Mouse (Mus musculus) cerebellum, adult 11 months (tissue): ENCODE data around the gene Pdf.

ENCODE experiments used
- DNase-seq: peaks from one replicate; pipeline ENCODE4 v3.0.0; 2022

Pdf gene

GRCm38 (mm10) chr8:107048061-107048941 is at the start of gene Pdf:
TSS of gene Pdf (minus strand) at chr8:107048614.
- DNase-seq = peak; percentile 78

- peak; percentile 96 for DNase-seq
Observed at GRCm38 (mm10) chr8:107096366-107097036, 48.1 kb upstream of the Pdf start, which contains the start of gene Terf2. TSS of gene Terf2 (minus strand) at chr8:107096547.

- DNase-seq = no peak
Observed at GRCm38 (mm10) chr8:107095717-107096365, 47.4 kb upstream of the Pdf start.

- no peak for DNase-seq
Observed at GRCm38 (mm10) chr8:107090531-107090930, 42.1 kb upstream of the Pdf start.

GRCm38 (mm10) chr8:107088526-107089063 is 40.2 kb upstream of the Pdf start:
- DNase-seq = no peak

- DNase-seq = no peak
Observed at GRCm38 (mm10) chr8:107086018-107086417, 37.6 kb upstream of the Pdf start.

GRCm38 (mm10) chr8:107085358-107085757 is 36.9 kb upstream of the Pdf start:
- no peak for DNase-seq

GRCm38 (mm10) chr8:107076239-107076888 is 27.9 kb upstream of the Pdf start:
- no peak for DNase-seq

GRCm38 (mm10) chr8:107074128-107074527 is 25.7 kb upstream of the Pdf start:
- DNase-seq = no peak

GRCm38 (mm10) chr8:107073706-107074105 is 25.3 kb upstream of the Pdf start:
- DNase-seq = no peak

- no peak for DNase-seq
Observed at GRCm38 (mm10) chr8:107065511-107066496, 17.4 kb upstream of the Pdf start, which contains the start of gene Tmed6. TSS of gene Tmed6 (minus strand) at chr8:107065644.

- DNase-seq = no peak
Observed at GRCm38 (mm10) chr8:107062613-107063012, 14.2 kb upstream of the Pdf start.

GRCm38 (mm10) chr8:107056973-107057369 is 8.6 kb upstream of the Pdf start:
- DNase-seq = no peak

GRCm38 (mm10) chr8:107056076-107056972 is 7.9 kb upstream of the Pdf start, which contains the start of the genes Cog8 and Nip7:
TSS of gene Cog8 (minus strand) at chr8:107056689.
TSS of gene Nip7 (plus strand) at chr8:107056877.
- peak; percentile 93 for DNase-seq

GRCm38 (mm10) chr8:107052046-107052445 is 3.6 kb upstream of the Pdf start:
- no peak for DNase-seq

- DNase-seq = no peak
Observed at GRCm38 (mm10) chr8:107049480-107049879, 1.1 kb upstream of the Pdf start.

- DNase-seq = no peak
Observed at GRCm38 (mm10) chr8:107046976-107047375, 1.4 kb downstream of the Pdf start.

GRCm38 (mm10) chr8:107045478-107045877 is 2.9 kb downstream of the Pdf start:
- DNase-seq = no peak

- no peak for DNase-seq
Observed at GRCm38 (mm10) chr8:107040632-107041031, 7.8 kb downstream of the Pdf start.

- no peak for DNase-seq
Observed at GRCm38 (mm10) chr8:107036626-107037025, 11.8 kb downstream of the Pdf start.
